Mouse (Mus musculus): ENCODE measurements around the gene Prr5. TPM values are rescaled to one million over a fixed set of nuclear protein-coding genes. Genes with fewer than 3 reads are reported as not detected.

Gene Prr5
- total and polyA plus RNA-seq, 3 experiments = 7.0 to 15.7 (median 9.4) TPM

Other genes with a start within 250 kb of the Prr5 start
- gene Shisal1, start 222.5 kb upstream of the Prr5 start, total RNA-seq (2021) = 1 to 10 TPM; 1.0 to 2.8 TPM
- gene Shisal1, start 222.5 kb upstream of the Prr5 start, polyA plus RNA-seq (2012; rRNA removed) = 1.8 and 1.9 TPM in 2 replicates
- 1 to 10 TPM; 3.9 to 8.9 TPM for gene Rtl6, start 111.8 kb upstream of the Prr5 start, total RNA-seq (2021)
- 9.1 and 10.1 TPM in 2 replicates for gene Rtl6, start 111.8 kb upstream of the Prr5 start, polyA plus RNA-seq (2012; rRNA removed)
- under 1 TPM; 0.43 to 0.93 TPM for gene Arhgap8, start 50.4 kb downstream of the Prr5 start, total RNA-seq (2021)
- 0.90 and 1.00 TPM in 2 replicates for gene Arhgap8, start 50.4 kb downstream of the Prr5 start, polyA plus RNA-seq (2012; rRNA removed)
- gene Phf21b, start 186.4 kb downstream of the Prr5 start, total RNA-seq (2021) = 1 to 10 TPM; 1.7 to 1.8 TPM
- gene Phf21b, start 186.4 kb downstream of the Prr5 start, polyA plus RNA-seq (2012; rRNA removed) = 5.2 and 5.5 TPM in 2 replicates

Measured in adrenal gland, adult 2 months (tissue).